Mouse (Mus musculus) midbrain, postnatal 0 days (tissue): ENCODE results near the gene Gm49361. TPM values are rescaled to one million over a fixed set of nuclear protein-coding genes. Genes with fewer than 3 reads are reported as not detected.
A peak's percentile ranks its signal among the peaks of the same experiment; 100 is the strongest.

Experiments used
- ATAC-seq: fragments of 200-750 bp; cut with Nextera tagmentation; 2 replicates; pipeline ENCODE4 v1.8.0; 2017; ENCODE audit warnings: moderate number of reproducible peaks, mild to moderate bottlenecking, moderate TSS enrichment, moderate library complexity; ENCODE audit not compliant: low FRiP score
- DNase-seq: peaks from one replicate; pipeline ENCODE4 v3.0.0-alpha.2; 2015; ENCODE audit warnings: low spot score
- H3K27ac ChIP-seq: fragments of 300-500 bp; sonication (generic); 2 replicates; pipeline ENCODE4 v1.5.1; 2014; ENCODE audit warnings: low read depth, mild to moderate bottlenecking, low read length, mixed read lengths
- H3K27me3 ChIP-seq: fragments of 300-500 bp; sonication (generic); 2 replicates; pipeline ENCODE4 v1.6.1; 2014; ENCODE audit warnings: low read length, control low read depth, mixed read lengths; ENCODE audit not compliant: insufficient read depth
- H3K36me3 ChIP-seq: fragments of 300-500 bp; sonication (generic); 2 replicates; pipeline ENCODE4 v1.6.1; 2014; ENCODE audit warnings: low read length, control low read depth, mixed read lengths; ENCODE audit not compliant: insufficient read depth
- H3K4me1 ChIP-seq: fragments of 300-500 bp; sonication (generic); 2 replicates; pipeline ENCODE4 v1.6.1; 2014; ENCODE audit warnings: mild to moderate bottlenecking, control low read depth, antibody characterized with exemption, low read length, mixed read lengths; ENCODE audit not compliant: insufficient read depth
- H3K4me2 ChIP-seq: fragments of 300-500 bp; sonication (generic); 2 replicates; pipeline ENCODE4 v1.6.1; 2014; ENCODE audit warnings: low read depth, mild to moderate bottlenecking, low read length, mixed read lengths; ENCODE audit not compliant: poor library complexity, severe bottlenecking
- H3K4me3 ChIP-seq: fragments of 300-500 bp; sonication (generic); 2 replicates; pipeline ENCODE4 v1.5.1; 2014; ENCODE audit warnings: low read depth, mild to moderate bottlenecking, low read length, moderate library complexity
- H3K9ac ChIP-seq: fragments of 300-500 bp; sonication (generic); replicated peaks from 2 replicates; pipeline ENCODE4 v1.6.1; 2014; ENCODE audit warnings: mild to moderate bottlenecking, low read length, moderate library complexity, mixed read lengths; ENCODE audit not compliant: poor library complexity, severe bottlenecking
- H3K9me3 ChIP-seq: fragments of 300-500 bp; sonication (generic); 2 replicates; pipeline ENCODE4 v1.6.1; 2016; ENCODE audit warnings: low read length, control low read depth
- CTCF ChIP-seq: IDR thresholded peaks from 2 replicates; pipeline ENCODE4 v1.5.1; 2016; ENCODE audit warnings: antibody characterized with exemption, mild to moderate bottlenecking
- WGBS: fragments of 180-500 bp; shearing (Covaris S2); extraction: QIAGEN DNeasy Blood & Tissue Kit; methylation state at CpG from one replicate; pipeline ENCODE4 v1.1.7; 2014; 5-methylcytosine and 5-hydroxymethylcytosine counted together
- polyA plus RNA-seq: library from polyadenylated mRNA; unstranded; fragments of >200 nt; fragmentation: Nextera tagmentation; extraction: Ambion mirVana; gene quantifications from 2 replicates; pipeline ENCODE4 v1.2.1, GENCODE M21; 2015
- total RNA-seq: library from RNA; depleted of rRNA; stranded (reverse); fragments of >200 nt; gene quantifications from 2 replicates; pipeline ENCODE4 v1.2.3, GENCODE M21; 2014

Gene Gm49361
- total and polyA plus RNA-seq, 2 experiments from 2014 or later = not detected

DNA sequence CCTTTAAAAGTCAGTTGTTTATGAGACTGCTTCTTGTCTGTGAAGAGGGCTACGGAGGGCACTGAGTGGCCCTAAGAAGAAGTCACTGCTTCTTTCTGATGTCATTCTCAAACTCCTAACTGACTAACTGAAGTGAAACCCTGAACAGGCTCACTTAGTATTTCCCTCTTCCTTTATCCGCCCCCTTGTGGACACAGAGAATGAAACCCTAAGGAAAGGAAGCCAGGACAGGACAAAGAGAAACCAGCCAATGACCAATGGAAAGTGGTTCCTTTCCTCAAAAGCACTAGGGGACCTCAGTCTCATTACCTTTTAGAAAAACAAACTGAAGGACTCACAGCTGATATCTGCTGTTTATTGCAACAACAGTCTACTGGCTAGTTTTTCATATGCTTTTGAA, 126.4 kb downstream of the Gm49361 start:
- Histone ChIP-seq H3K27me3 (no peaks in the 10 kb centered on the region), H3K4me1 (no peaks in the 10 kb centered on the region), H3K4me2 (no peak overlapping the region), H3K27ac (no peak overlapping the region), H3K36me3 (no peaks in the 10 kb centered on the region), H3K4me3 (no peak overlapping the region), H3K9ac (no peak overlapping the region), H3K9me3 (no peaks in the 10 kb centered on the region)
- DNase-seq = peak; percentile 54
- no peak for ATAC-seq
- WGBS = 50% methylated on average over 2 of the region's 2 CpGs
- peak; percentile 72 for TF ChIP-seq CTCF

DNA sequence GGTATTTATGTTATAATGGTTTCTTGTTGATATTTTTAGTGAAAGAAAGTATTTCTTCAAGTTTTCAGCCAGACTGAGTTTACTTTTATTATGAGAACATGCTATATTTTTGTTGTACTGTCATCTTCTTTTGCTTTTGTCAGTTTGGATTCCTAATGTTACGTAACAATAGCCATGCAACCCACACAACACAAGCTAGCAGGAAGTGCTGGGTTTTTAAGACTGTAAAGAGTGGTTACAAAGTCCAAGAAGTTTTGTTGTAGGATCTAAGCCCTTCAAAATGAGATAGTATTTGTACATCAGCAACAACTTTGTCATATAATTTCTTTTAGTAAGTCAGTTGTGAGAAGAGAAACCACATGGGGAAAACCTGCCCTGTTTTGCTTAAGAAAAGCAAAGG, 128.2 kb downstream of the Gm49361 start:
- no peak for ATAC-seq
- Histone ChIP-seq H3K9ac (no peak overlapping the region), H3K4me1 (no peaks in the 10 kb centered on the region), H3K4me3 (no peak overlapping the region), H3K9me3 (no peaks in the 10 kb centered on the region), H3K27ac (no peak overlapping the region), H3K27me3 (no peaks in the 10 kb centered on the region), H3K36me3 (no peaks in the 10 kb centered on the region), H3K4me2 (no peak overlapping the region)
- DNase-seq = no peak
- TF ChIP-seq CTCF = no peak
- WGBS = 94% methylated on average over 1 of the region's 1 CpGs

DNA sequence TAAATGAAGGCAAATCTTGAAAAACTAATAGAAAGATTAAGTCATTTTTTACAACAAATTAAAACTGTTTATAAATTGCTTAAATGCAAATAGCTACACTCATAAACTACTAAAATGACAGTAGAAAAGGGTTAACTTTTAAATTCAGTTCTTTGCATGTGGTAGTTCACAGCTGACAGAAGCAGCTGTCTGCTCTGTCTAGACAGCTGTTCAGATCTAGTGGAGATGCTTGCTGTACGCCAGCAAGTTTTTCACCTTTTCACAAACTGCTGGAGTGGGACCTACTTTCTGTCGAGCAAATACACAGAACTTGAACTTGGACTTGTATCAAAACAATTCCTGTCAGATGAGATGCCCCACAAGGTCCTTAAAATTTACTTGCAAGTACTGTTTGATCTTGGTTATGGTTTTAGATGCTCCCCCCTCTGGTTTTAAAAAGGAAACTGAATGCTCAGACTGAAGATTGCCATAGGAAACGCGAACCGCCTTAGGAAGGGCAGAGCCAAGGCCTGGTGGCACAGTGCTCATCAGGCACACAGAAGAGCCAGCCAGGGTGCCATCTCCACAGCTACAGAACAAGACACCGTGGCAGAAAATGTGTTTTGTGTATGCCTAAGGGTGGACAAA, 129.5 kb downstream of the Gm49361 start:
- H3K4me2 ChIP-seq = no peak overlapping the region
- DNase-seq (no peak), ATAC-seq (no peak)
- no peak overlapping the region for H3K4me3 ChIP-seq
- 77% methylated on average over 6 of the region's 6 CpGs for WGBS
- H3K9me3 ChIP-seq = no peaks in the 10 kb centered on the region
- H3K27me3 ChIP-seq = no peaks in the 10 kb centered on the region
- H3K36me3 ChIP-seq = no peaks in the 10 kb centered on the region
- no peaks in the 10 kb centered on the region for H3K4me1 ChIP-seq
- no peak for TF ChIP-seq CTCF
- no peak overlapping the region for H3K9ac ChIP-seq
- H3K27ac ChIP-seq = no peak overlapping the region

DNA sequence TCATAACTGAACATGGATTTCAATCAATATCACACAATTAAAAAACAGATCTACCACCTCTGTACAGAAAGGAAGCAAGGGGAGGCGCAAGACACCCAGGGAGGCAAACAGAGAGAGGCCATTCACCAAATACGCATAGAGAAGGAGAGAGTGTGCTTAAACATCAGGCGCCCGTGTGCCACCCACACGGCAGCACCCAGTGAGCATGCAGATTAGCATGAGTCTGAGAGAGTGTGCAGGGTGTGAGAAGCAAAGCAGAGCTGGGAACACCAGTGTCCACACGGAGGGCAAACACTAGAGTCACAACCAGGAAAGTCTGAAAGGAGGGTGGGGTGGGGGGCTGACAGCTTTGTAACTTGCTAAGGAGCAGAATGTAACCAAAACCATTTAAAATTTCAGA, 130.1 kb downstream of the Gm49361 start:
- Histone ChIP-seq H3K4me3 (no peak overlapping the region), H3K9me3 (no peaks in the 10 kb centered on the region), H3K9ac (no peak overlapping the region), H3K27me3 (no peaks in the 10 kb centered on the region), H3K4me2 (no peak overlapping the region), H3K36me3 (no peaks in the 10 kb centered on the region), H3K4me1 (no peaks in the 10 kb centered on the region), H3K27ac (no peak overlapping the region)
- 84% methylated on average over 6 of the region's 6 CpGs for WGBS
- no peak for TF ChIP-seq CTCF
- no peak for DNase-seq
- no peak for ATAC-seq

DNA sequence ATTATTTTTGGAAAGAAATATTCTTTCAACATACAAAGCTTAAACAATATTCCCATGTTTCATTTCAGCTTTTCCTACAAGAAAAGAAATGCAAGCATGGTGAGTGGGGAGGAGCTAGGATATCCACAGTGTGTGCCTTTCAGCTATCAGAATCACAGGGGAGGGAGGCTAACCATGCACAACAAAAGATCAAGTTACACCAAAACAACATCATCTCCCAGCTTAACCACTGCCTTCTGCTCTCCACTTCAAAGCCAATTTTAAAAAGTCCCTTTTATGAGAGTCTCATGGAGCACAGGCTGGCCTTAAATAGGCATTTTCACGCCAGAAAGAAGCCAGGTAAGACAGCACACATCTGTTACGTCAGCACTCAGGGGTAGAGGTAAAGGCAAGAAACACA, 134.9 kb downstream of the Gm49361 start:
- H3K4me3 ChIP-seq = no peak overlapping the region
- 45% methylated on average over 2 of the region's 2 CpGs for WGBS
- H3K27ac ChIP-seq = no peak overlapping the region
- no peak overlapping the region for H3K9ac ChIP-seq
- H3K9me3 ChIP-seq = no peaks in the 10 kb centered on the region
- TF ChIP-seq CTCF = no peak
- H3K27me3 ChIP-seq = no peaks in the 10 kb centered on the region
- no peak overlapping the region for H3K4me2 ChIP-seq
- ATAC-seq = no peak
- no peaks in the 10 kb centered on the region for H3K4me1 ChIP-seq
- no peaks in the 10 kb centered on the region for H3K36me3 ChIP-seq
- no peak for DNase-seq

DNA sequence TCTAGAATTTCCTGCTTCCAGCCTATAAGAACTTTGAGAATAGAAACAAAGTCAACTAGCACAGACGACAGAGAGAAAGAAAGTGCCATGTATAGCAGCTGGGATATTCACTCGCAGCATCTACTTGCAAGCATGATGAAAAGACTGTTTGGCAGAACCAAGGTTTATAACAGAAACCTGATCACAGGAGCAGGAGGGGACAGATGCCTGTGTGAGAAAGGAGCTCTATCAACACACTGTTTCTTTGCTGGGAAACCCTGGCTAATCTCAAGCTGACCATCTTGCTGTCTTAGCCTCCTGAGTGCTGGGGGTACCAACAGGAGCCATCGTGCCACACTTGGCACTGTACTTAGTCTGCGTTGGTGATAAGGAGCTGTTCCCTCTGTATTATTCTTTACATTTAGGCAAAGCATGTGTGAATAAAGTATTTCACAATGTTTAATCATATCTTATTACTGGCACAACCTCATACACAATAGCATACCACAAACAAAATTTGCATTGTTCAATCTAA, 136.0 kb downstream of the Gm49361 start:
- WGBS = 84% methylated on average over 4 of the region's 4 CpGs
- TF ChIP-seq CTCF = no peak
- Histone ChIP-seq H3K27ac (no peak overlapping the region), H3K4me2 (no peak overlapping the region), H3K36me3 (no peaks in the 10 kb centered on the region; the same call in 1 of the 2 replicates), H3K27me3 (no peaks in the 10 kb centered on the region), H3K9me3 (no peaks in the 10 kb centered on the region), H3K4me3 (no peak overlapping the region), H3K9ac (no peak overlapping the region), H3K4me1 (no peaks in the 10 kb centered on the region)
- no peak for DNase-seq
- ATAC-seq = no peak
